Mouse (Mus musculus) gastrocnemius, postnatal 14 days (tissue): ENCODE results near the gene Lad1. TPM values are rescaled to one million over a fixed set of nuclear protein-coding genes. Genes with fewer than 3 reads are reported as not detected.
A peak's percentile ranks its signal among the peaks of the same experiment; 100 is the strongest.

Experiments
- DNase-seq: peaks from one replicate; pipeline ENCODE4 v3.0.0; 2021; ENCODE audit warnings: mixed read lengths
- intact Hi-C: fragments of 180-260 bp; cut with DNase I; formaldehyde crosslinking; loops from one replicate; pipeline ENCODE4 v1.15.1; 2025; ENCODE audit warnings: low total_unique reads
- long read RNA-seq, 2 experiments: library from polyadenylated mRNA; stranded (forward); transcript quantifications; one replicate each; pipeline ENCODE4 v2.0.0; 2021
- total RNA-seq, 2 experiments: library from RNA; stranded (reverse); gene quantifications; 2 replicates each; pipeline ENCODE4 v1.2.3; 2021

Lad1 gene
- total RNA-seq, result under 1 TPM; 0.16 to 0.22 TPM
- long read RNA-seq, experiment 1, result 0 reads
- long read RNA-seq, experiment 2, result 0 reads

- DNase-seq, result no peak
- intact Hi-C loops, result no loop called here
Measured at GRCm38 (mm10) chr1:135818481-135819086, at the start of gene Lad1. Lad1 (plus strand) TSS chr1:135818598.

GRCm38 (mm10) chr1:135770237-135770636 is 48.2 kb upstream of the Lad1 start:
- intact Hi-C loops, result no loop called here
- no peak for DNase-seq

- DNase-seq, result peak; percentile 76
- intact Hi-C loops, result no loop called here
Measured at GRCm38 (mm10) chr1:135770896-135771572, 47.4 kb upstream of the Lad1 start.

- intact Hi-C loops, result no loop called here
- no peak for DNase-seq
Measured at GRCm38 (mm10) chr1:135771573-135771970, 46.8 kb upstream of the Lad1 start.

GRCm38 (mm10) chr1:135776596-135776995 is 41.8 kb upstream of the Lad1 start:
- intact Hi-C loops, result no loop called here
- DNase-seq, result peak; percentile 36

GRCm38 (mm10) chr1:135777046-135777445 is 41.4 kb upstream of the Lad1 start:
- intact Hi-C loops, result no loop called here
- DNase-seq, result no peak

DNA sequence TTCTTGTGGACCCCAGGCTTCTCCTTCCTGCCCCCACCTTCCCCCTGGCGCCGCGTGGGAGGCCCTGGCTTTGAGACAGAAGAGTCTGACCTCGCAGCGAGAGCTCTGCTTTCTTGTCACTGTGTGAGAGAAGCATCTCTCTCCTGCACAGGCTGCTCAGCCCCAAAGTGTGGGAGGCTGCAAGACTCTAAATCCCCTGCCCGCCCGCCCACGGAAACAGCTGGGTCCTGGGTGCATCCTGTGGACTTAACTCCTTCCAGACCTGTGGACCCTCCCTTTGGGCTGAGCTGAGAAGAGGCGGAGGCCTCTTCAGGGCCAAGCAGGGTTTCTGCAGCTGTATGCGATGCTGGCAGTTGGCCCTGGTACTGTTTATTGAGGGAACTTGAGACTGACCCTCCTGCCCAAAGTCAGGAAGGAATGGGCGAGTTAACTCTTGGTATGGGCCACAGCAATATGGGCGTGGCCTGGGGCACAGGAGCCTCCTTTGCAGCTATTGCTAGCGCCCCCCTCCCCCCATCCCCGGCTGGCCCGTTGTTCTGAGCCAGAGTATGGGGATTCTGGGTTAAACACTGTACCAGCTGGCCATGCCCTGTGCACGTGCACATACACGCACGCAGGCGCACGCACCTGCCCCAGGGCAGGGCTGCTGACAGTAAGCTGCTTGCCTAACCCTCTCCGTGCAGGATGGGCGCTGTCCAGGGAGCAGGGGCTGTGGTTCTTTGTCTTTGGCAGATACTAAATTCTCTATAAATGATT is 39.4 kb upstream of the Lad1 start, which contains the start of gene Tnni1:
Gene Tnni1 (plus strand): TSS at position 655 of the 756 bp plus-strand sequence.
- peak; percentile 74 for DNase-seq
- intact Hi-C loops, result no loop called here

- DNase-seq, result no peak
- intact Hi-C loops, result loop anchor here (2.0 kb wide), 2 partner anchors 26 to 62 kb away; no protein-coding TSS in a partner anchor
Measured at GRCm38 (mm10) chr1:135780649-135781048, 37.7 kb upstream of the Lad1 start.

- DNase-seq, result peak; percentile 83
- intact Hi-C loops, result loop anchor here (2.0 kb wide), 2 partner anchors 26 to 62 kb away; no protein-coding TSS in a partner anchor
Measured at GRCm38 (mm10) chr1:135781220-135781619, 37.2 kb upstream of the Lad1 start.

GRCm38 (mm10) chr1:135782816-135783215 is 35.6 kb upstream of the Lad1 start:
- intact Hi-C loops, result no loop called here
- no peak for DNase-seq

GRCm38 (mm10) chr1:135787799-135788198 is 30.6 kb upstream of the Lad1 start:
- peak; percentile 79 for DNase-seq
- intact Hi-C loops, result no loop called here

GRCm38 (mm10) chr1:135788708-135789107 is 29.7 kb upstream of the Lad1 start:
- DNase-seq, result peak; percentile 27
- intact Hi-C loops, result no loop called here

DNA sequence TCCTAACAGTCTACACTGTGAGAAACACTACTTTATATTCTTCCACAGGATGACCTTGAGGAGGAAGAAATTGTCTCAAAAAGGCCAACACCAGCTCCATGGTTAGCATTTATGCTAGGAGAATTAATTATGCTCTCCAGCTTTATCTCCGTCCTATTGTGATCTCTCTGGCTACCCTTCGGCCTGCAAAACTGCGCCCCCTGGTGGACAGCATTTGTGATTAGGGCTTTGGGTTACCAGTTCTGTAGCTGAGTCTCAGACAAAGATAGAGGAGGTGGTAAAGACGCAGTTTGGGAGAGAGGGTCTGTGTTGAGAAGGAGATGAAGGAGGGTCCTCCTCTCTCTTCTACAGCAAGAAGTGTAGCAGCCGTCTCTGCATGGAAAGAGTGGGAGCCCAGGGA is 28.6 kb upstream of the Lad1 start:
- peak; percentile 78 for DNase-seq
- intact Hi-C loops, result no loop called here

DNA sequence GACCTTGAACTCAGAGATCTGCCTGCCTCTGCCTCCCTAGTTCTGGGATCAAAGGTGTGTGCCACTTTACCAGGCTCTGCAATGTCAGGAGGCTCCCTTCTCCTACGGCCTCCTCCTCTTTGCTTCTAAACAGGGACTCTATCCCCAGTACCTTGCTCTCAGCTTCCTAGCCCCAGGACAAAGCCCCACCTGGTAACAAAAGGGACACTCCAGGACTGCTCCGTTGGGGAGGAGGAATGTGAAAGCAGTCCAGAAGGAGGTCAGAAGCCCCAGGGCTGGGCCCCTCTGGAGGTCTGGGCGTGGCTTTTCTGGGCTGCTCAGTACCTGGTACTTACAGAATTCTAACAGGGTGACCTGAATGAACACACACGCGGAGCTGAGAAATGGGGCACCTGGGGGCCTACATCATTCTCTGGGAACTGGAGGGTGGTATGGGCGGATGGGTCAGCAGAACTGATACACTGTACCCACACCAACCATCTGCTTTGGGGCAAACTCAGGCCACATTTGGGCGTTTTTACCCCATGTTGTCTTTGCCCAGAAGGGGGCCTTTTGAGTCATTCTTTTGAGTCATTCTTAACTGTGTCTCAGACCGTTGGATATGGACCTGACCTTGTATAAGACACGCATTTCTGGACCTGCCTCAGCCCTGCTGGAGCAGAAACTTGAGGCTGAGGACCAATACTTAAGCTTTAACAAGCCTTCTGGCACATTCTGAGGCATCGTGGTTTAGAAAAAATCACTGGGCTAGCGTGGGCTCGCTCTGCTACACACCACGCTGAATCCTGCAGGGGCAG is 26.1 kb upstream of the Lad1 start:
- DNase-seq, result no peak
- intact Hi-C loops, result no loop called here

DNA sequence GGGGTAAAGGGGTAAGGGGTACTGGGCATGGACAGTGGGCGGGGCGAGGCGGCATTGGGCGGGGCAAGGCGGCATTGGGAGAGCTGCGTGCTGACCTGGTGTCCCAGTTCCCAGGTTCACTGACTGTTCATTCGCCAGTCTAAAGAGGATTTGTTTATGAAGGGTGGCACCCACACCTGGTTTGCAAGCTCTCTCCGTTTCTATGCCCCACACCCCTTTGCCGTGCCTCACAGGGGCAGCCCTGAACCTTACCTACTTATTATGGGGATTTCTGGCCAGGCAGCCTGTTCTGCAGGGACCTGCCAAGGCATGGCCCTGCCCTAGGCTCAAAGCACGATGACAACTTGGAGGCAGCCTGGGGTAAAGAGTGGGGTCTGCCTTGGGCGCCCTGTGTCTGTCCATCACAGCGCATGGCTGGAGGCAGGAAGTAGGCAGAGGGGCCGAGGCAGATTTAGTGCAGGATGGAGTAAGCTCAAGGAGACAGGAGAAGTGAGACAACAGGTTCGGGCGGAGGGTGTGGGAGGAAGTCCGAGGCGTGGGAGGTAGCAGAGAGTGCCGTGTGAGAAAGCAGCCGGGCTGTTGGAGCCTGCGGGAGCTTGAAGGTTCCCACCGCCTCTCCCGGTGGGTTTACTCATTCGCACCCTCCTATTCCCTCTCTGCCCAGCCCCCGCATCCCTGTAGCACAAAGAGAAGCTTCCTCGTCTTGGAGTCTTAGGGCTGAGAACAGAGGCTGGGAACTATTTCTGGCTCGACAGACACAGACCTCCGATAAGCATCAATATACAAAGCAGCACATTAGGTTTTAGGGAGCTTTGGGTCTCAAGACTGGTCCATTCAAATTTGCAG is 24.8 kb upstream of the Lad1 start:
- DNase-seq, result no peak
- intact Hi-C loops, result no loop called here

DNA sequence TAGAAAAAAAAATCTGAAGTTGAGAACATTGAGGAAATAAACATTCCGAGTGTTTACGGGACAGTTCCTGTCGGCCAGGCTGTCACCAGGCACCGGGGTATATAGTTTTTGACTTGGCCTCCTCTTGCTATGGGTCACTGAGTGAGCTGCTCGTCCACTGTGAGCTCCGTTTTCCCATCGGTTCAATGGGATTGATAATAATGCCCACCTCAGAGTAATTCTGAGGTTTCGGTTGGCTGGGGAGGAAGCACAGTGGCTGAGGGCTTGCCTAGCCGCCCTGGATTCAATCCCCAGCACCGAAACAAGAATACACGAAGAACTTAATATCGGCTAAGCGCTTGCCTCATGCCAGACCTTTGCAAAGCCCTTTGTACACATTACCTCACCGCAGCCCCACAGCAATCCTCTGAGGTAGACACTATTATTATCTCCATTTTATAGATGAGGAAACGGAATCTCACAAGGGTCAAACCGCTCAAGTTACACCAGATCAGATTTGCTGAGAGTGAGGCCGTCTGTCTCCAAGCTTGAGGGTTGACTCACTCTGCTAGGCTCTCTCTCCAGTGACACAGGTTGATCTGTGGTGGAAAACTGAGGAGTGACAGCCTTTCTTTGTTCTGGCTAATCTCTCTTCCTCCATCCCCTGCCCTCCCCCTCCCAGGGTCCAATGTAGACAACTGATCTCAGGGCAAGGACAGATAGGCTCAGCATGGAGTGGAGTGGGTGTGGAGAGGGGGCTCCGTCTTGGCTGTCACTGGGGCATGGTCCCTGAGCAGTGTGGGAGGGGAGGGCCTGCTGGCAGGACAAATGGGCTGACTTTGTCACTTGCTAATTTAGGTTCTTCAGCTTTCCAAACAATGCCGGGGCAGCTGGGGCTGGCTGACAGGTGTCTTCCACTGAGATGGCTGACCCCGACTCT is 23.9 kb upstream of the Lad1 start:
- no peak for DNase-seq
- intact Hi-C loops, result no loop called here

GRCm38 (mm10) chr1:135798492-135798891 is 19.9 kb upstream of the Lad1 start:
- DNase-seq, result no peak
- intact Hi-C loops, result no loop called here
